Mouse (Mus musculus) adrenal gland, adult 8-10 months (tissue): ENCODE data around the gene Tyro3. TPM values are rescaled to one million over a fixed set of nuclear protein-coding genes. Genes with fewer than 3 reads are reported as not detected.

ENCODE experiments used
- DNase-seq: peaks from one replicate; pipeline ENCODE4 v3.0.0; 2022
- total RNA-seq, 4 experiments: library from RNA; stranded (reverse); gene quantifications; 2 replicates each; pipeline ENCODE4 v1.2.4; 2022

Gene Tyro3
- total RNA-seq, 4 experiments from 2014 or later = 3.9 to 5.2 (median 4.4) TPM

DNA sequence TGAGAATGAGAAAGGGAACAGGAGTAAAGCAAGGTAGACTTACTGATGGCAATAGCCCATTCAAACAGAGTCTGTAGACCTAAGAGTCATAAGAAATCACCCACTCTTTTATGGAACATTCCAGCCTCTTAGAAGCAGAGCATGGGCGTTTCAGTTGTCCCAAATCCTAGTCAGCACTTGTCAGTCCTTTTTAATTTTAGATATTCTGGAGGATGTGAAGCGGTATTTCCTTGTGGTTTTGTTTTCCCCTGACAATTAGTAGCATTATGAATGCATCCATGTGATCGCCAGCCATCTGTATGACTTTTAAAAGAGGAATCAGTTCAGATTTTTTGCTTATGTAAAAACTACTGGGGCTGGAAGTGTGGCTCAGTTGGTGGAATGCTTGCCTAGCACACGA, 67.0 kb downstream of the Tyro3 start:
- DNase-seq = no peak

Other genes starting within 250 kb of the Tyro3 start
- 1 to 10 TPM in 3 of 4 experiments, under 1 TPM in 1; 0.64 to 1.8 (median 1.4) TPM for gene Nusap1, start 179.4 kb upstream of the Tyro3 start, total RNA-seq
- gene Oip5, start 179.3 kb upstream of the Tyro3 start, total RNA-seq = 1 to 10 TPM in 3 of 4 experiments, under 1 TPM in 1; 0.65 to 1.8 (median 1.2) TPM
- gene Ndufaf1, start 134.9 kb upstream of the Tyro3 start, total RNA-seq = 10 to 100 TPM; 37.8 to 47.3 (median 43.0) TPM
- gene Rtf1, start 122.7 kb upstream of the Tyro3 start, total RNA-seq = 10 to 100 TPM; 27.3 to 33.0 (median 28.7) TPM
- 1 to 10 TPM; 1.5 to 2.0 (median 1.8) TPM for gene Itpka, start 55.4 kb upstream of the Tyro3 start, total RNA-seq
- gene Ltk, start 37.3 kb upstream of the Tyro3 start, total RNA-seq = 1 to 10 TPM in 3 of 4 experiments, under 1 TPM in 1; 0.78 to 2.3 (median 1.6) TPM
- gene Rpap1, start 10.2 kb upstream of the Tyro3 start, total RNA-seq = 10 to 100 TPM; 18.2 to 30.2 (median 22.7) TPM
- gene Mga, start 99.5 kb downstream of the Tyro3 start, total RNA-seq = 10 to 100 TPM; 34.3 to 65.1 (median 55.9) TPM
- 10 to 100 TPM in 3 of 4 experiments, 1 to 10 TPM in 1; 9.1 to 22.4 (median 16.9) TPM for gene Mapkbp1, start 175.0 kb downstream of the Tyro3 start, total RNA-seq
- gene Jmjd7, start 229.8 kb downstream of the Tyro3 start, total RNA-seq = 10 to 100 TPM in 2 of 4 experiments, 1 to 10 TPM in 2; 7.3 to 16.7 (median 10.8) TPM
- gene Gm28042, start 229.8 kb downstream of the Tyro3 start, total RNA-seq = 1 to 10 TPM in 2 of 4 experiments, under 1 TPM in 2; 0.78 to 1.6 (median 0.96) TPM
- gene Pla2g4b, start 235.7 kb downstream of the Tyro3 start, total RNA-seq = 1 to 10 TPM; 1.4 to 4.6 (median 3.8) TPM